Comparison of ENCODE assay signal across 8 mouse cellular contexts in the genomic region with DNA sequence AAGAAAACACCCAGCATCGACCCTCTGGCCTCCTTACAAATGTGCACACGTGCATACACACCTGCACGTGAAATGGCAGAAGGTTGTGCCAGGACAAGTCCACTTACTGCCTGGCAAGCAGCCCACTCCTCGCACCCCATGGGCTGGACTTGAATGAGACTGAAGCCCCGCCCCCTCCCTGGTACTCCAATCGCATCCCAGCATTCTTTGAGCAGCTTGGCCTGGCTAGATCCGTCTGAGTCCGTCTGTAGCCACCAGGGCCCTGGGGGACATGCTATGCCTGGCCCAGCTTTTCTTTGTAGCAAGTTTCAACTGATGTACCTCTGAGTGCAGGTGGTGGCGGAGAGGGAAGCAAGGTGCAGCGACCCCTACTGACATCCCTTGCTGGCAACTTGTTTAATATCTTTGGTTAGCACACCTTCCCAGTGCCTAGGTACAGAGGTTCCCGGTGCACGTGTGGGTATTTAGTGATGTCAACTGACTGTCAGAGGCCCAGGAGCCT. TPM values are rescaled to one million over a fixed set of nuclear protein-coding genes. Genes with fewer than 3 reads are reported as not detected.
A peak's percentile ranks its signal among the peaks of the same experiment; 100 is the strongest.
DNase-seq lines count a peak whose midpoint lies in the region; ATAC-seq lines count a peak whose summit lies in the region.

No protein-coding gene starts in this region.

- H3K36me3 ChIP-seq in forebrain, embryonic 15.5 days: peaks cover 13% of the 10 kb centered on the region
- H3K36me3 ChIP-seq in lung, embryonic 16.5 days (ENCODE audit: control insufficient read depth, insufficient read depth, low read length): peaks cover 15% of the 10 kb centered on the region

- 0 out of 2 replicates have a peak, but pooled peaks have one; percentile 48 for ATAC-seq in forebrain, embryonic 15.5 days (replicated peaks)
- ATAC-seq in lung, embryonic 16.5 days (ENCODE audit: low read depth): peak; percentile 84

- peak; percentile 74 for DNase-seq in adrenal gland, postnatal 10 days
- DNase-seq in adrenal gland, adult 18-20 months (ENCODE audit: low spot score in 2 of 2): no peak
- peak; percentile 56 for DNase-seq in T-cell, adult 2 months (ENCODE audit: low spot score)
- peak; percentile 84 to 92 for DNase-seq in kidney, adult 8-10 months
- DNase-seq in retina, postnatal 7 days (ENCODE audit: low read depth, low spot score): peak; percentile 52
- DNase-seq in left cerebral cortex, postnatal 14 days (ENCODE audit: low spot score in 2 of 2): no peak

- H3K4me1 ChIP-seq in forebrain, embryonic 15.5 days: peaks cover 17% of the 10 kb centered on the region
- peaks cover 12% of the 10 kb centered on the region for H3K4me1 ChIP-seq in lung, embryonic 16.5 days (replicated peaks; ENCODE audit: control insufficient read depth, insufficient read depth, low read length)

- no peaks in the 10 kb centered on the region for H3K27me3 ChIP-seq in forebrain, embryonic 15.5 days
- H3K27me3 ChIP-seq in lung, embryonic 16.5 days (ENCODE audit: control insufficient read depth, insufficient read depth, low read depth, low read length): no peaks in the 10 kb centered on the region

- H3K9ac ChIP-seq in forebrain, embryonic 15.5 days (replicated peaks): no peak overlapping the region
- peak overlapping the region; percentile 31; the same call in 1 of the 2 replicates for H3K9ac ChIP-seq in lung, embryonic 16.5 days (ENCODE audit: low read length)

- no peak overlapping the region for H3K27ac ChIP-seq in forebrain, embryonic 15.5 days (replicated peaks)
- H3K27ac ChIP-seq in lung, embryonic 16.5 days (ENCODE audit: low read length): peak overlapping the region; percentile 65

- no peak overlapping the region; the same call in 1 of the 2 replicates for H3K4me2 ChIP-seq in forebrain, embryonic 15.5 days (replicated peaks)
- peak overlapping the region; percentile 21; the same call in 1 of the 2 replicates for H3K4me2 ChIP-seq in lung, embryonic 16.5 days (ENCODE audit: low read depth, low read length)

- H3K9me3 ChIP-seq in forebrain, embryonic 15.5 days: no peaks in the 10 kb centered on the region
- H3K9me3 ChIP-seq in lung, embryonic 16.5 days (ENCODE audit: control insufficient read depth, low read length): no peaks in the 10 kb centered on the region

- intact Hi-C loops in left cerebral cortex, postnatal 14 days (cut with DNase I): no loop called here

- WGBS in forebrain, embryonic 15.5 days: 6% methylated on average over 12 of the region's 12 CpGs
- WGBS in lung, embryonic 16.5 days: 9% methylated on average over 12 of the region's 12 CpGs

- no peak overlapping the region for H3K4me3 ChIP-seq in forebrain, embryonic 15.5 days
- no peak overlapping the region for H3K4me3 ChIP-seq in lung, embryonic 16.5 days (ENCODE audit: low read length)

RNA-seq across cellular contexts. Expression of a gene that starts 12.3 kb away (rescaled TPM):
- total RNA-seq in adrenal gland, postnatal 10 days (2021): 10 to 100 TPM; 18.8 to 25.1 TPM
- total RNA-seq in adrenal gland, adult 18-20 months (2021): 10 to 100 TPM; 28.8 to 39.0 TPM
- polyA plus RNA-seq in forebrain, embryonic 15.5 days (2015; fragmentation: Nextera tagmentation; extraction: Ambion mirVana): 18.7 and 20.6 TPM in 2 replicates
- polyA plus RNA-seq in lung, embryonic 16.5 days (2015; fragmentation: Nextera tagmentation; extraction: Ambion mirVana): 15.3 and 16.3 TPM in 2 replicates
- total RNA-seq in left cerebral cortex, postnatal 14 days (2021): 1 to 10 TPM; 7.6 to 8.5 TPM

RNA-seq across cellular contexts. Expression of a gene that starts 16.1 kb away (rescaled TPM):
- 1 to 10 TPM in 1 of 2 experiments, under 1 TPM in 1; 0.91 to 2.1 TPM for total RNA-seq in adrenal gland, postnatal 10 days (2021)
- 1 to 10 TPM in 1 of 2 experiments, under 1 TPM in 1; 0.33 to 1.3 TPM for total RNA-seq in adrenal gland, adult 18-20 months (2021)
- 0.06 and 0.08 TPM in 2 replicates for polyA plus RNA-seq in forebrain, embryonic 15.5 days (2015; fragmentation: Nextera tagmentation; extraction: Ambion mirVana)
- 13.9 and 14.6 TPM in 2 replicates for polyA plus RNA-seq in lung, embryonic 16.5 days (2015; fragmentation: Nextera tagmentation; extraction: Ambion mirVana)
- under 1 TPM in 1 of 2 experiments, not detected in 1; 0.08 TPM for total RNA-seq in left cerebral cortex, postnatal 14 days (2021)

RNA-seq across cellular contexts. Expression of a gene that starts 22.6 kb away (rescaled TPM):
- total RNA-seq in adrenal gland, postnatal 10 days (2021): not detected
- not detected for total RNA-seq in adrenal gland, adult 18-20 months (2021)
- not detected in 2 replicates for polyA plus RNA-seq in forebrain, embryonic 15.5 days (2015; fragmentation: Nextera tagmentation; extraction: Ambion mirVana)
- not detected in 2 replicates for polyA plus RNA-seq in lung, embryonic 16.5 days (2015; fragmentation: Nextera tagmentation; extraction: Ambion mirVana)
- total RNA-seq in left cerebral cortex, postnatal 14 days (2021): not detected

RNA-seq across cellular contexts. Expression of a gene that starts 23.0 kb away (rescaled TPM):
- total RNA-seq in adrenal gland, postnatal 10 days (2021): 10 to 100 TPM; 16.5 to 19.7 TPM
- total RNA-seq in adrenal gland, adult 18-20 months (2021): 10 to 100 TPM; 18.3 to 19.9 TPM
- 84.5 and 89.6 TPM in 2 replicates for polyA plus RNA-seq in forebrain, embryonic 15.5 days (2015; fragmentation: Nextera tagmentation; extraction: Ambion mirVana)
- polyA plus RNA-seq in lung, embryonic 16.5 days (2015; fragmentation: Nextera tagmentation; extraction: Ambion mirVana): 69.5 and 75.9 TPM in 2 replicates
- 10 to 100 TPM; 17.2 to 17.9 TPM for total RNA-seq in left cerebral cortex, postnatal 14 days (2021)

RNA-seq across cellular contexts. Expression of a gene that starts 28.2 kb away (rescaled TPM):
- total RNA-seq in adrenal gland, postnatal 10 days (2021): 10 to 100 TPM; 36.6 to 51.9 TPM
- 10 to 100 TPM; 47.8 to 53.5 TPM for total RNA-seq in adrenal gland, adult 18-20 months (2021)
- polyA plus RNA-seq in forebrain, embryonic 15.5 days (2015; fragmentation: Nextera tagmentation; extraction: Ambion mirVana): 27.1 and 31.1 TPM in 2 replicates
- polyA plus RNA-seq in lung, embryonic 16.5 days (2015; fragmentation: Nextera tagmentation; extraction: Ambion mirVana): 21.9 and 24.6 TPM in 2 replicates
- total RNA-seq in left cerebral cortex, postnatal 14 days (2021): 100 to 1,000 TPM in 1 of 2 experiments, 10 to 100 TPM in 1; 96.8 to 102 TPM

Comparison
In these comparisons a context has a peak if more than half of its experiments do, and no peak if none do; other contexts are left out.
1. DNase-seq: peak in adrenal gland, postnatal 10 days (single experiment), T-cell, adult 2 months (single experiment), kidney, adult 8-10 months (2 of 2) and retina, postnatal 7 days (single experiment); none in adrenal gland, adult 18-20 months (0 of 2) and left cerebral cortex, postnatal 14 days (0 of 2).